Mouse (Mus musculus): ENCODE measurements at regions not wholly inside any gene's neighbourhood (a gene's known extent, or its start where the extent isn't known, plus 50 kb on each side); places are given as distances from the start of the nearest gene placed in this dataset.
A peak's percentile ranks its signal among the peaks of the same experiment; 100 is the strongest.

DNA sequence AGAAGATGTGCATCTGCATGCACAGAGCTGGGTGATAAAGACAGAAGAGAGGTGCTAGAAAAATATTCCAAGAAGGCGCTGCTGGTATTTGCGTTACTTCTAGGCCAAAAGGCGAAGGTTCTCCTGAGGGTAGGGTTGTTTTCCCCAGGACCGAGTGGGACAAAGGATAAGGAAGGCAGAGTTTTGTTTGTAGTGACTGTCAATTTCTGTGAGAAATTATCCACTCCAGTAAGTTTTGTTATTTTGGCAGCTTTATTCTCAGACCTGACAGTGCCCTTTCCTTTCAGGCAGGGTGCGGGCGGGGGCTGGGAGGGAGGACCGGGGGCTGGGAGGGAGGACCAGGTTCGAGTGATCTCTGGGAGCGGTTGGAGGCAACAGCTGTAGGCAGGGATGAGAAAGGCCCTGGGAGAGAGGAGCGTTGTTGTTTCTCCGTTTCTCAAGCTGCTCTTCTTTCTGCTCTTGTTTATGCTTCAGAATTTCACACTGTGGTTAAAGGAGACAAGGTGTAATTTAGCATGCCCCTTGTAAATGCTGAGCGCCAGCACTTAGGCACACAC is 211.2 kb upstream of the Cited2 start:
- 46% methylated on average over 12 of the region's 12 CpGs for WGBS

DNA sequence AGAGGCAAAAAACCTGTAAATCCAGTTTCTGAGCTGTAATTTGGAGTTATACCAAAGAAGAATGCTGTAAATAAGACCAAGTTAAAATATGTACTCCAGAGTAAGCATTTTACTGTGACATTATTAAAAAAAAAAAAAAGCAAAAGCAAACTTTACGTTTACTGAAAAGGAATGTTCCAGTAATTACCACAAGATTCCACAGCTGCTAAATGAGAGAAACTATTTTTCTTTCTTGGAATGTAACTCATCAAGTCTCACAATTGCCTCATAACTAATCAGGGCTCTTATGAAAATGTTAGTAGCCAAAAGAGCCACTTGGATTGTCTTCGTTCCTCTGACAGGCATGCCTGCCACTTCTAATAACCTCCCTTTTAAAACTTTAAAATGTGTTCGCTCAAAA is 210.5 kb upstream of the Cited2 start:
- Histone ChIP-seq H3K27me3 (replicated peaks) (no peaks in the 10 kb centered on the region), H3K4me3 (no peak overlapping the region), H3K36me3 (no peaks in the 10 kb centered on the region), H3K9me3 (no peaks in the 10 kb centered on the region), H3K27ac (replicated peaks) (no peak overlapping the region), H3K4me2 (no peak overlapping the region), H3K4me1 (peaks cover 6% of the 10 kb centered on the region; the same call in 1 of the 2 replicates), H3K9ac (no peak overlapping the region)
- no peak for ATAC-seq (ENCODE audit: extremely low read depth, insufficient number of reproducible peaks, low FRiP score, low TSS enrichment)
- WGBS = 72% methylated on average over 3 of the region's 3 CpGs

More for the DNA sequence above, 211.2 kb upstream of the Cited2 start:
- Histone ChIP-seq H3K27ac (replicated peaks) (no peak overlapping the region), H3K4me2 (peak overlapping the region; percentile 22; the same call in 1 of the 2 replicates), H3K27me3 (replicated peaks) (no peaks in the 10 kb centered on the region), H3K36me3 (no peaks in the 10 kb centered on the region), H3K4me1 (peaks cover 6% of the 10 kb centered on the region; the same call in 1 of the 2 replicates), H3K9ac (peak overlapping the region; percentile 44; the same call in 1 of the 2 replicates), H3K4me3 (no peak overlapping the region), H3K9me3 (no peaks in the 10 kb centered on the region)
- no peak for ATAC-seq (ENCODE audit: extremely low read depth, insufficient number of reproducible peaks, low FRiP score, low TSS enrichment)

DNA sequence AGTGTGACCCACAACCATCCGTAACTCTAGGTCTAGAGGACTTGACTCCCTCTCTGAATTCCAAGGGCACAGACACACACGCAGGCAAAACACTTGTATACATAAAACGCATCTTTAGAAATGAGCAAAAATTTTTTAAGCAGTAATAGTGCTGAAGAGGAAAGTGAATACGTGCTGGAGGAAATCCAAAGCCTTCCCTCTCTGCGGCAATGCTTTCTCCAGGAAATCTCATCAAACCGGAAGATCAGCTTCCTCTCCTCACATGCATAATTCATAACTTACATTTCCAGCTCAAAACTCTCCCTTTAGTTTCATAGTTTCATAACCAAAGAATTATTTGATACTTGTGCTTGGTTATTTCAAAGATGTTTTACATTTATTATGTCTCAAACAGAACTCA is 209.3 kb upstream of the Cited2 start:
- H3K27me3 ChIP-seq (replicated peaks) = no peaks in the 10 kb centered on the region
- H3K4me2 ChIP-seq = no peak overlapping the region
- H3K9ac ChIP-seq = no peak overlapping the region
- no peaks in the 10 kb centered on the region for H3K36me3 ChIP-seq
- 86% methylated on average over 6 of the region's 6 CpGs for WGBS
- H3K4me3 ChIP-seq = no peak overlapping the region
- H3K27ac ChIP-seq (replicated peaks) = no peak overlapping the region
- no peak for ATAC-seq (ENCODE audit: extremely low read depth, insufficient number of reproducible peaks, low FRiP score, low TSS enrichment)
- H3K9me3 ChIP-seq = no peaks in the 10 kb centered on the region
- H3K4me1 ChIP-seq = peaks cover 6% of the 10 kb centered on the region; the same call in 1 of the 2 replicates

- Histone ChIP-seq H3K4me2 (no peak overlapping the region), H3K27ac (replicated peaks) (no peak overlapping the region), H3K27me3 (replicated peaks) (no peaks in the 10 kb centered on the region), H3K4me3 (no peak overlapping the region), H3K9me3 (no peaks in the 10 kb centered on the region), H3K36me3 (no peaks in the 10 kb centered on the region), H3K4me1 (peaks cover 6% of the 10 kb centered on the region; the same call in 1 of the 2 replicates), H3K9ac (no peak overlapping the region)
- ATAC-seq (ENCODE audit: extremely low read depth, insufficient number of reproducible peaks, low FRiP score, low TSS enrichment) = no peak
- WGBS = 91% methylated on average over 2 of the region's 2 CpGs
These were observed 206.9 kb upstream of the Cited2 start for GRCm38 (mm10) chr10:17516068-17516467.

GRCm38 (mm10) chr10:17518423-17519175 is 204.4 kb upstream of the Cited2 start:
- no peak overlapping the region for H3K4me3 ChIP-seq
- no peak overlapping the region for H3K9ac ChIP-seq
- H3K4me1 ChIP-seq = no peaks in the 10 kb centered on the region
- WGBS = 57% methylated on average over 9 of the region's 9 CpGs
- H3K9me3 ChIP-seq = no peaks in the 10 kb centered on the region
- H3K27me3 ChIP-seq (replicated peaks) = no peaks in the 10 kb centered on the region
- H3K27ac ChIP-seq (replicated peaks) = no peak overlapping the region
- no peak overlapping the region for H3K4me2 ChIP-seq
- H3K36me3 ChIP-seq = no peaks in the 10 kb centered on the region
- no peak for ATAC-seq (ENCODE audit: extremely low read depth, insufficient number of reproducible peaks, low FRiP score, low TSS enrichment)

GRCm38 (mm10) chr10:17522026-17522541 is 200.9 kb upstream of the Cited2 start:
- no peak for ATAC-seq (ENCODE audit: extremely low read depth, insufficient number of reproducible peaks, low FRiP score, low TSS enrichment)
- H3K9ac ChIP-seq = no peak overlapping the region
- H3K4me3 ChIP-seq = no peak overlapping the region
- H3K9me3 ChIP-seq = no peaks in the 10 kb centered on the region
- WGBS = 27% methylated on average over 5 of the region's 5 CpGs
- H3K4me1 ChIP-seq = no peaks in the 10 kb centered on the region
- no peaks in the 10 kb centered on the region for H3K36me3 ChIP-seq
- H3K4me2 ChIP-seq = 0 out of 2 replicates have a peak overlapping the region, but pooled peaks have one; percentile 6
- H3K27me3 ChIP-seq (replicated peaks) = no peaks in the 10 kb centered on the region
- H3K27ac ChIP-seq (replicated peaks) = no peak overlapping the region

DNA sequence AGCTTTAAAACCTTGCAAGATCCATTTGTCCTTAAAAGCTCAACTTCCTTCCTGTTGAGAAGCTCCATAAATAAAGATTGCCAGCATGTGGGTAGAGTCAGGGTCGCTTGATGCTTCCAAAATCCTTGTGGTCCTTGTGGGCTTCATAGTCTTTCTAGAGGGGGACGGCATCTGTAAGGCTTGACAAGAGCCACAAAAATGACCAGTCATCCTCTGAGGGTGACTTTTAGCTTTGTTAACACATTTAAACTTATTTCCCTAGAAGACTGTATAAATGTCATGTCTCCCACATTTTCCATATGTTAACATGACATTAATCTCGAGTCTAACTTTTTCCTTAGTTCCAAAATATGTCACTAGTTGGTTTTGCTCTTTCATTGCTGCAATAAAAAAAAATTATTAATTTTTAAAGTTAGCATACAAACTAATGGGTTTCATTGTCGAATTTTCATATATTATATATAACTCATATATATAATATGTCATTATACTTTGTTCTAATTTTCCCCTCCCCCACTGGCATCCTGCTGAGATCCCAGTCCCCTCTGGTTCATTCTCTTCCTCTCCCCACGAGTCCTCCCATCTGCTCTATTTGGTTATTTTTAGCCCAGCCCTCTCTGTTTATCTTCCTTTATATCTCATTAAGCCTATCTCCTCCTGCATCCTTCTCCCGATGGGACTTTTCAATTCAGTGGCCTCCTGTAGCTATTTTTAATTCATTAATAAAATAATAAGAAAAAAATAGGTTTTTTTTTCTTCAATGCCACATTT is 199.3 kb upstream of the Cited2 start:
- Histone ChIP-seq H3K4me3 (no peak overlapping the region), H3K9me3 (no peaks in the 10 kb centered on the region), H3K27me3 (replicated peaks) (no peaks in the 10 kb centered on the region), H3K9ac (no peak overlapping the region), H3K27ac (replicated peaks) (no peak overlapping the region), H3K4me1 (peaks cover 12% of the 10 kb centered on the region; the same call in 1 of the 2 replicates), H3K4me2 (no peak overlapping the region), H3K36me3 (no peaks in the 10 kb centered on the region)
- no peak for ATAC-seq (ENCODE audit: extremely low read depth, insufficient number of reproducible peaks, low FRiP score, low TSS enrichment)
- 55% methylated on average over 6 of the region's 6 CpGs for WGBS

- H3K4me1 ChIP-seq = peaks cover 20% of the 10 kb centered on the region
- H3K9ac ChIP-seq = no peak overlapping the region
- no peak for ATAC-seq (ENCODE audit: extremely low read depth, insufficient number of reproducible peaks, low FRiP score, low TSS enrichment)
- 70% methylated on average over 4 of the region's 4 CpGs for WGBS
- no peaks in the 10 kb centered on the region for H3K9me3 ChIP-seq
- no peak overlapping the region for H3K4me3 ChIP-seq
- no peaks in the 10 kb centered on the region for H3K36me3 ChIP-seq
- no peak overlapping the region for H3K4me2 ChIP-seq
- no peaks in the 10 kb centered on the region for H3K27me3 ChIP-seq (replicated peaks)
- no peak overlapping the region for H3K27ac ChIP-seq (replicated peaks)
These were observed 195.8 kb upstream of the Cited2 start for GRCm38 (mm10) chr10:17527151-17527737.

DNA sequence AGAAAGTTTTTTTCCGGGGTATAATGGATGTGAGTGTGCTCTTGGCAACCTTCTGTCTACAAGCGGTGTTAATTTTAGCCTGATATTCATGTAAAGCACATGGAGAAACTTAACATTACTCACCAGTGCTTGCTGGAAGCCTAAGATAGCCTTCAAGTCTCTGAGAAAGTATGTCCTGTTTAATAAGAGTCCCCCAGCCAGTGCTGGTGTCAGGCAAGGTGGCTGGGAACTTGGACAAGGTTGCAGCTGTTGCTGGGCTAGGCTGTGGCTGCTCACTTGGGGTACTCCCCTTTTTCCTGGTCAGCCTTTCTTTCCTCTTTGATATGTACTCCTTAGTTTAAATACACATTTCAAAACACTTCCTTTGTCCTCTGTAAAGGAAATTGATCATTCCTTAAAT is 194.9 kb upstream of the Cited2 start:
- 50% methylated on average over 2 of the region's 2 CpGs for WGBS
- no peak overlapping the region for H3K9ac ChIP-seq
- H3K36me3 ChIP-seq = no peaks in the 10 kb centered on the region
- ATAC-seq (ENCODE audit: extremely low read depth, insufficient number of reproducible peaks, low FRiP score, low TSS enrichment) = no peak
- H3K4me3 ChIP-seq = no peak overlapping the region
- no peaks in the 10 kb centered on the region for H3K27me3 ChIP-seq (replicated peaks)
- 0 out of 2 replicates have a peak overlapping the region, but pooled peaks have one; percentile 12 for H3K27ac ChIP-seq (replicated peaks)
- H3K4me2 ChIP-seq = no peak overlapping the region
- H3K9me3 ChIP-seq = no peaks in the 10 kb centered on the region
- H3K4me1 ChIP-seq = peaks cover 20% of the 10 kb centered on the region

GRCm38 (mm10) chr10:17528846-17529245 is 194.2 kb upstream of the Cited2 start:
- H3K4me3 ChIP-seq = no peak overlapping the region
- 82% methylated on average over 6 of the region's 6 CpGs for WGBS
- H3K27ac ChIP-seq (replicated peaks) = no peak overlapping the region
- H3K4me2 ChIP-seq = no peak overlapping the region
- no peaks in the 10 kb centered on the region for H3K9me3 ChIP-seq
- no peak for ATAC-seq (ENCODE audit: extremely low read depth, insufficient number of reproducible peaks, low FRiP score, low TSS enrichment)
- H3K9ac ChIP-seq = no peak overlapping the region
- H3K36me3 ChIP-seq = no peaks in the 10 kb centered on the region
- H3K4me1 ChIP-seq = peaks cover 20% of the 10 kb centered on the region
- H3K27me3 ChIP-seq (replicated peaks) = no peaks in the 10 kb centered on the region
